10 mouse cellular contexts compared by ENCODE assay signal in the genomic region with DNA sequence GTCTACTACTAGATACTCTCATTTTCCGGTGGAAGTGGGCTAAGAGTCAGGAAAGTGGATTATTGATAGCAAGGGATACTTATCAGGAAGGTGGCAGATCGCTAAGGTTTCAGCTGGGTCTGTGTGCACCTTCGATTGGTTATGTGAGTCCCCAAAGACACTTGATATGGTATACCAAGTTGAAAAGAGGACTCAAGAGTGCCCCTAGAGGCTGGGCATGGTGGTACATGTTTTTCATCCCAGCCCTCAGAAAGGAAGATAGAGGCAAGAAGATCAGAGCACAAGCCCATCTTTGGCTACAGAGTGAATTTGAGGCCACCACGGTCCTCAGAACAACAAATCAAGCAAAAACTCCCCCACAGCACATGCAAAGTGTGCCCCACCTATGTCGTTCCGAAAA. TPM values are rescaled to one million over a fixed set of nuclear protein-coding genes. Genes with fewer than 3 reads are reported as not detected.
DNase-seq lines count a peak whose midpoint lies in the region; ATAC-seq and TF ChIP-seq lines count a peak whose summit lies in the region.
"Had no signal": no experiment of that assay in that cellular context is flagged by ENCODE, and none has a peak within 500 bp of the region (broad histone marks: within the 10 kb centered on the region; RNA-seq: fewer than 3 reads in every experiment).

No protein-coding gene starts in this region.

- intact Hi-C loops in heart, adult 2 months (cut with DNase I) = no loop called here

- peaks cover 2% of the 10 kb centered on the region; the same call in 1 of the 2 replicates for H3K27me3 ChIP-seq in heart, adult 2 months (ENCODE audit: control insufficient read depth, insufficient read depth, low read length)
- no peaks in the 10 kb centered on the region for H3K27me3 ChIP-seq in heart, embryonic 12.5 days (replicated peaks)
- no peaks in the 10 kb centered on the region for H3K27me3 ChIP-seq in E14TG2a.4 (ENCODE audit: insufficient read depth, low read length)
- H3K27me3 ChIP-seq in cerebellum, adult 2 months (ENCODE audit: control insufficient read depth, insufficient read depth, low read length) = no peaks in the 10 kb centered on the region
- H3K27me3 ChIP-seq: neural tube, embryonic 12.5 days had no signal

- no peak overlapping the region for H3K4me2 ChIP-seq in heart, embryonic 12.5 days
- H3K4me2 ChIP-seq: neural tube, embryonic 12.5 days had no signal

- DNase-seq in heart, adult 2 months = peak in 1 of 2 experiments; percentile 39
- DNase-seq in kidney, postnatal 10 days = peak; percentile 19
- DNase-seq in spleen, adult 12 weeks (ENCODE audit: low spot score) = peak; percentile 17
- no peak for DNase-seq in urinary bladder, postnatal 25 days (ENCODE audit: low spot score)
- no peak for DNase-seq in gastrocnemius, postnatal 25 days
- DNase-seq in cerebellum, adult 2 months = no peak

- TF ChIP-seq CTCF in heart, adult 2 months (IDR thresholded peaks at IDR 0.05) = peak; percentile 68
- peak; percentile 65 for TF ChIP-seq CTCF in E14TG2a.4 (conservative IDR thresholded peaks at IDR 0.05; ENCODE audit: low read length)
- no peak for TF ChIP-seq CTCF in cerebellum, adult 2 months (IDR thresholded peaks at IDR 0.05; ENCODE audit: borderline replicate concordance, insufficient read depth, low read depth, low read length)

- TF ChIP-seq EP300 in heart, adult 2 months (IDR thresholded peaks at IDR 0.05; ENCODE audit: insufficient read depth, low read depth, low read length) = no peak

- H3K79me2 ChIP-seq in heart, adult 2 months (replicated peaks; ENCODE audit: control insufficient read depth, insufficient read depth, low read length) = no peaks in the 10 kb centered on the region

- TF ChIP-seq POLR2A in heart, adult 2 months (IDR thresholded peaks at IDR 0.05; ENCODE audit: insufficient read depth, low read depth, low read length) = no peak
- no peak for TF ChIP-seq POLR2A in cerebellum, adult 2 months (IDR thresholded peaks at IDR 0.05; ENCODE audit: borderline replicate concordance, insufficient read depth, low read length)

- no peak overlapping the region for H3K4me3 ChIP-seq in heart, adult 2 months
- H3K4me3 ChIP-seq in heart, embryonic 12.5 days = no peak overlapping the region
- no peak overlapping the region for H3K4me3 ChIP-seq in E14TG2a.4 (replicated peaks; ENCODE audit: low read length)
- H3K4me3 ChIP-seq in cerebellum, adult 2 months (replicated peaks; ENCODE audit: insufficient read depth, low read depth, low read length) = no peak overlapping the region
- H3K4me3 ChIP-seq: erythroblast, embryonic 14.5 days; neural tube, embryonic 12.5 days had no signal

- ATAC-seq in heart, embryonic 12.5 days (ENCODE audit: insufficient number of reproducible peaks, low FRiP score) = no peak

- no peak overlapping the region for H3K9ac ChIP-seq in heart, adult 2 months (ENCODE audit: low read depth, low read length)
- H3K9ac ChIP-seq in heart, embryonic 12.5 days = no peak overlapping the region
- H3K9ac ChIP-seq: neural tube, embryonic 12.5 days had no signal

- no peaks in the 10 kb centered on the region for H3K36me3 ChIP-seq in heart, adult 2 months (ENCODE audit: control insufficient read depth, insufficient read depth, low read length)
- no peaks in the 10 kb centered on the region for H3K36me3 ChIP-seq in heart, embryonic 12.5 days
- H3K36me3 ChIP-seq in E14TG2a.4 (ENCODE audit: insufficient read depth, low read length) = no peaks in the 10 kb centered on the region
- H3K36me3 ChIP-seq: neural tube, embryonic 12.5 days had no signal

- H3K27ac ChIP-seq in heart, adult 2 months = no peak overlapping the region
- no peak overlapping the region for H3K27ac ChIP-seq in heart, embryonic 12.5 days (ENCODE audit: poor library complexity, severe bottlenecking)
- no peak overlapping the region for H3K27ac ChIP-seq in cerebellum, adult 2 months (ENCODE audit: insufficient read depth, low read length)
- H3K27ac ChIP-seq: neural tube, embryonic 12.5 days had no signal

- 82% methylated on average over 6 of the region's 6 CpGs for WGBS in heart, adult 2 months
- 75% methylated on average over 6 of the region's 6 CpGs for WGBS in heart, embryonic 12.5 days
- 80% methylated on average over 6 of the region's 6 CpGs for whole genome bisulfite sequencing in cerebellum, adult 2 months

- no peaks in the 10 kb centered on the region; the same call in 1 of the 2 replicates for H3K4me1 ChIP-seq in heart, adult 2 months (ENCODE audit: control insufficient read depth, insufficient read depth, low read length)
- H3K4me1 ChIP-seq in heart, embryonic 12.5 days (replicated peaks) = no peaks in the 10 kb centered on the region
- no peaks in the 10 kb centered on the region for H3K4me1 ChIP-seq in E14TG2a.4 (replicated peaks; ENCODE audit: low read depth, low read length)
- H3K4me1 ChIP-seq in cerebellum, adult 2 months (ENCODE audit: control insufficient read depth, insufficient read depth, low read length) = peaks cover 5% of the 10 kb centered on the region; the same call in 1 of the 2 replicates
- H3K4me1 ChIP-seq: neural tube, embryonic 12.5 days had no signal

- no peaks in the 10 kb centered on the region; the same call in 1 of the 2 replicates for H3K9me3 ChIP-seq in heart, embryonic 12.5 days (replicated peaks)
- H3K9me3 ChIP-seq in E14TG2a.4 (ENCODE audit: low read length) = peaks cover 1% of the 10 kb centered on the region; the same call in 1 of the 2 replicates
- H3K9me3 ChIP-seq: neural tube, embryonic 12.5 days had no signal

RNA-seq across cellular contexts. Expression of gene Man2a1, which starts 25.3 kb away (rescaled TPM):
- 10 to 100 TPM; 17.2 to 18.5 TPM for total RNA-seq in heart, adult 2 months (2021)
- polyA plus RNA-seq in heart, adult 2 months (2012; rRNA removed) = 4.7 and 13.7 TPM in 2 replicates
- polyA plus RNA-seq in heart, embryonic 12.5 days (2016; fragmentation: Nextera tagmentation; extraction: Ambion mirVana) = 5.3 and 7.2 TPM in 2 replicates
- total RNA-seq in gastrocnemius, postnatal 25 days (2021) = 10 to 100 TPM in 1 of 2 experiments, 1 to 10 TPM in 1; 8.9 to 10.6 TPM
- polyA plus RNA-seq in cerebellum, adult 2 months (2012; rRNA removed) = 5.7 TPM in 2 replicates

Comparison
In these comparisons a context has a peak if more than half of its experiments do, and no peak if none do; other contexts are left out.
1. DNase-seq: peak in kidney, postnatal 10 days (single experiment) and spleen, adult 12 weeks (single experiment); none in urinary bladder, postnatal 25 days (single experiment), gastrocnemius, postnatal 25 days (single experiment) and cerebellum, adult 2 months (0 of 2).